Mouse (Mus musculus) megakaryocyte, embryonic 14.5 days (primary cell): ENCODE results near the gene Bnc1.

Experiments
- FLI1 ChIP-seq: IDR thresholded peaks from 2 replicates; pipeline ENCODE4 v1.6.1; 2012; ENCODE audit warnings: low read length, inconsistent platforms, mixed read lengths
- GATA1 ChIP-seq: IDR thresholded peaks from 3 replicates; pipeline ENCODE4 v1.6.1; 2012; ENCODE audit warnings: mixed read lengths, low read length, inconsistent platforms, borderline replicate concordance

- TF ChIP-seq FLI1 (no peak), GATA1 (no peak)
Observed at GRCm38 (mm10) chr7:82011534-82012401, 19.7 kb upstream of the Bnc1 start.
